Comparison of ENCODE assay signal across 8 mouse cellular contexts in genomic region chr15:89475611-89476474, GRCm38 (mm10). TPM values are rescaled to one million over a fixed set of nuclear protein-coding genes. Genes with fewer than 3 reads are reported as not detected.
A peak's percentile ranks its signal among the peaks of the same experiment; 100 is the strongest.
DNase-seq lines count a peak whose midpoint lies in the region; ATAC-seq and TF ChIP-seq lines count a peak whose summit lies in the region.

No protein-coding gene starts in this region.

- H3K27ac ChIP-seq in MEL (ENCODE audit: control insufficient read depth, low read depth, low read length): peak overlapping the region; percentile 91
- peak overlapping the region; percentile 86 for H3K27ac ChIP-seq in lung, postnatal 0 days (ENCODE audit: low read length)

- peak; percentile 93 for ATAC-seq in hematopoietic stem cell, adult 5-6 weeks (replicated peaks in 1 of 2; ENCODE audit: insufficient read depth in 1 of 2, low FRiP score in 2 of 2, low TSS enrichment in 1 of 2, low read depth in 1 of 2, poor library complexity in 2 of 2, severe bottlenecking in 2 of 2)
- ATAC-seq in lung, postnatal 0 days: peak; percentile 97

- no peak for TF ChIP-seq EP300 in MEL (IDR thresholded peaks at IDR 0.05; ENCODE audit: low read depth in 1 of 2, low read length in 2 of 2)
- TF ChIP-seq EP300 in lung, postnatal 0 days (IDR thresholded peaks at IDR 0.05): no peak

- TF ChIP-seq RAD21 in MEL (IDR thresholded peaks at IDR 0.05; ENCODE audit: low read depth, low read length): no peak

- peak overlapping the region; percentile 81 for H3K9ac ChIP-seq in MEL (ENCODE audit: control insufficient read depth, low read depth, low read length, poor library complexity, severe bottlenecking)
- H3K9ac ChIP-seq in lung, postnatal 0 days (replicated peaks; ENCODE audit: low read depth): peak overlapping the region; percentile 51

- TF ChIP-seq POLR2A in MEL (IDR thresholded peaks at IDR 0.05; ENCODE audit: control insufficient read depth in 1 of 2, insufficient read depth in 1 of 2, low read depth in 1 of 2, low read length in 2 of 2, poor library complexity in 1 of 2): peak; percentile 42 to 83; a peak in 3 of 4 replicates

- H3K4me2 ChIP-seq in lung, postnatal 0 days (replicated peaks; ENCODE audit: low read depth, low read length): peak overlapping the region; percentile 88

- H3K27me3 ChIP-seq in MEL (ENCODE audit: control insufficient read depth in 1 of 2, insufficient read depth in 2 of 2, low read length in 2 of 2): no peaks in the 10 kb centered on the region
- no peaks in the 10 kb centered on the region for H3K27me3 ChIP-seq in lung, postnatal 0 days (replicated peaks; ENCODE audit: insufficient read depth, low read length)

- no peaks in the 10 kb centered on the region for H3K9me3 ChIP-seq in MEL (replicated peaks; ENCODE audit: insufficient read depth, low read length)
- no peaks in the 10 kb centered on the region for H3K9me3 ChIP-seq in lung, postnatal 0 days (ENCODE audit: low read length)

- TF ChIP-seq CTCF in MEL (IDR thresholded peaks at IDR 0.05 in 2 of 3, conservative IDR thresholded peaks at IDR 0.05 in 1 of 3; ENCODE audit: control insufficient read depth in 1 of 3, insufficient read depth in 1 of 3, low read depth in 2 of 3, low read length in 3 of 3, poor library complexity in 1 of 3, severe bottlenecking in 1 of 3): no peak
- no peak for TF ChIP-seq CTCF in lung, postnatal 0 days (IDR thresholded peaks at IDR 0.05)

- WGBS in lung, postnatal 0 days: 10% methylated on average over 43 of the region's 44 CpGs

- H3K36me3 ChIP-seq in MEL (ENCODE audit: control insufficient read depth in 1 of 2, insufficient read depth in 2 of 2, low read length in 2 of 2): no peaks in the 10 kb centered on the region
- H3K36me3 ChIP-seq in lung, postnatal 0 days (ENCODE audit: insufficient read depth, low read length): no peaks in the 10 kb centered on the region

- peak overlapping the region; percentile 76 for H3K4me3 ChIP-seq in MEL (ENCODE audit: control insufficient read depth in 1 of 2, insufficient read depth in 1 of 2, low read depth in 2 of 2, low read length in 2 of 2)
- H3K4me3 ChIP-seq in lung, postnatal 0 days (ENCODE audit: low read depth, low read length): peak overlapping the region; percentile 50

- H3K79me2 ChIP-seq in MEL (ENCODE audit: control insufficient read depth, insufficient read depth, low read length, poor library complexity): no peaks in the 10 kb centered on the region; the same call in 1 of the 2 replicates

- peaks cover 0 to 9% of the 10 kb centered on the region in 2 experiments; a peak in 2 of 4 replicates for H3K4me1 ChIP-seq in MEL (ENCODE audit: control insufficient read depth in 1 of 2, insufficient read depth in 2 of 2, low read length in 2 of 2)
- H3K4me1 ChIP-seq in lung, postnatal 0 days (ENCODE audit: insufficient read depth, low read depth, low read length): peaks cover 8% of the 10 kb centered on the region; the same call in 1 of the 2 replicates

- peak; percentile 97 for DNase-seq in MEL (ENCODE audit: low read depth, low spot score)
- DNase-seq in cerebellum, adult 8-10 months: peak; percentile 94
- peak; percentile 78 for DNase-seq in forelimb bud, embryonic 11.5 days (ENCODE audit: low read depth, low spot score)
- peak; percentile 96 for DNase-seq in layer of hippocampus, adult 9-11 months
- peak; percentile 98 for DNase-seq in lung, postnatal 0 days (ENCODE audit: low spot score)
- peak; percentile 85 for DNase-seq in ovary, postnatal 14 days (ENCODE audit: low spot score)
- DNase-seq in thymus, postnatal 14 days: peak; percentile 94

TF ChIP-seq in MEL, 35 proteins besides CTCF, POLR2A, EP300 and RAD21 (continues in another document):
- no peak for TF ChIP-seq SMC3 (IDR thresholded peaks at IDR 0.05; ENCODE audit: low read depth, low read length)
- peak; percentile 65; the same call in 1 of the 2 replicates for TF ChIP-seq MAZ (IDR thresholded peaks at IDR 0.05; ENCODE audit: low read depth, low read length)
- no peak for TF ChIP-seq ZC3H11A (IDR thresholded peaks at IDR 0.05; ENCODE audit: low read depth, low read length)
- TF ChIP-seq UBTF (IDR thresholded peaks at IDR 0.05; ENCODE audit: borderline replicate concordance, insufficient read depth, low read depth, low read length): 0 out of 2 replicates have a peak, but pooled peaks have one; percentile 57
- peak; percentile 87 for TF ChIP-seq NELFE (IDR thresholded peaks at IDR 0.05; ENCODE audit: low read depth, low read length)
- TF ChIP-seq POLR2AphosphoS5 (IDR thresholded peaks at IDR 0.05; ENCODE audit: borderline replicate concordance, low read depth, low read length): no peak
- peak; percentile 89 for TF ChIP-seq MAX (IDR thresholded peaks at IDR 0.05; ENCODE audit: low read length)
- TF ChIP-seq MAFK (IDR thresholded peaks at IDR 0.05; ENCODE audit: borderline replicate concordance, low read depth, low read length): no peak
- TF ChIP-seq KAT2A (conservative IDR thresholded peaks at IDR 0.05; ENCODE audit: low read depth, low read length): no peak
- no peak for TF ChIP-seq E2F4 (IDR thresholded peaks at IDR 0.05; ENCODE audit: borderline replicate concordance, low read depth, low read length)
- no peak for TF ChIP-seq MYC (IDR thresholded peaks at IDR 0.05; ENCODE audit: low read depth, low read length)
- TF ChIP-seq USF1 (IDR thresholded peaks at IDR 0.05; ENCODE audit: low read depth, low read length): peak; percentile 98
- peak; percentile 71 for TF ChIP-seq MXI1 (IDR thresholded peaks at IDR 0.05; ENCODE audit: low read depth, low read length)
- TF ChIP-seq CHD2 (IDR thresholded peaks at IDR 0.05; ENCODE audit: low read length): no peak
- TF ChIP-seq ZNF384 (IDR thresholded peaks at IDR 0.05; ENCODE audit: low read depth, low read length): no peak
- TF ChIP-seq TAL1 (IDR thresholded peaks at IDR 0.05; ENCODE audit: low read length): no peak
- TF ChIP-seq MYB (IDR thresholded peaks at IDR 0.05; ENCODE audit: low read depth, low read length): no peak
- TF ChIP-seq POLR2AphosphoS2 (IDR thresholded peaks at IDR 0.05; ENCODE audit: low read length): peak; percentile 35; the same call in 1 of the 2 replicates
- TF ChIP-seq ZKSCAN1 (IDR thresholded peaks at IDR 0.05; ENCODE audit: low read depth, low read length): no peak
- TF ChIP-seq RCOR1 (IDR thresholded peaks at IDR 0.05; ENCODE audit: low read depth, low read length): 0 out of 2 replicates have a peak, but pooled peaks have one; percentile 27
- peak; percentile 63 for TF ChIP-seq ETS1 (IDR thresholded peaks at IDR 0.05; ENCODE audit: low read depth, low read length)
- TF ChIP-seq BHLHE40 (IDR thresholded peaks at IDR 0.05; ENCODE audit: borderline replicate concordance, low read depth, low read length): peak; percentile 98
- peak; percentile 35; the same call in 1 of the 2 replicates for TF ChIP-seq SIN3A (IDR thresholded peaks at IDR 0.05; ENCODE audit: low read length)
- peak; percentile 58; the same call in 1 of the 2 replicates for TF ChIP-seq NRF1 (IDR thresholded peaks at IDR 0.05; ENCODE audit: insufficient read depth, low read depth, low read length, poor library complexity, severe bottlenecking)
- peak; percentile 27; the same call in 1 of the 2 replicates for TF ChIP-seq TCF12 (IDR thresholded peaks at IDR 0.05; ENCODE audit: low read depth, low read length)
- peak; percentile 78; the same call in 1 of the 2 replicates for TF ChIP-seq ZMIZ1 (IDR thresholded peaks at IDR 0.05; ENCODE audit: low read depth, low read length)
- TF ChIP-seq JUND (IDR thresholded peaks at IDR 0.05; ENCODE audit: low read depth, low read length): no peak
- peak; percentile 67 for TF ChIP-seq GATA1 (IDR thresholded peaks at IDR 0.05; ENCODE audit: low read depth, low read length)
- no peak for TF ChIP-seq GABPA (IDR thresholded peaks at IDR 0.05; ENCODE audit: low read depth, low read length)
- TF ChIP-seq MEF2A (IDR thresholded peaks at IDR 0.05; ENCODE audit: extremely low read depth, insufficient replicate concordance, low read depth, low read length, poor library complexity, severe bottlenecking): no peak
- peak; percentile 77 to 90 for TF ChIP-seq USF2 (IDR thresholded peaks at IDR 0.05; ENCODE audit: borderline replicate concordance in 1 of 2, insufficient read depth in 1 of 2, low read depth in 1 of 2, low read length in 2 of 2)

RNA-seq across cellular contexts. Expression of gene Arsa, which starts 1.4 kb away (rescaled TPM):
- total RNA-seq in MEL (2012; rRNA removed): 8.4 and 9.1 TPM in 2 replicates
- polyA plus RNA-seq in MEL (2012; ENCODE audit: insufficient read depth in 1 of 2, insufficient read length in 2 of 2, low read depth in 1 of 2, low replicate concordance in 2 of 2, missing spikeins in 1 of 2): 10 to 100 TPM in 1 of 2 experiments, not detected in 1; 28.1 TPM
- total RNA-seq in hematopoietic stem cell, adult 5-6 weeks (2017): 7.1 and 11.3 TPM in 2 replicates
- polyA plus RNA-seq in lung, postnatal 0 days (2015; fragmentation: Nextera tagmentation; extraction: Ambion mirVana): 22.4 and 23.3 TPM in 2 replicates

RNA-seq across cellular contexts. Expression of gene Mapk8ip2, which starts 22.1 kb away (rescaled TPM):
- 0.04 TPM in 1 of 2 replicates, not detected in the other for total RNA-seq in MEL (2012; rRNA removed)
- polyA plus RNA-seq in MEL (2012; ENCODE audit: insufficient read depth in 1 of 2, insufficient read length in 2 of 2, low read depth in 1 of 2, low replicate concordance in 2 of 2, missing spikeins in 1 of 2): under 1 TPM in 1 of 2 experiments, not detected in 1; 0.01 TPM
- total RNA-seq in hematopoietic stem cell, adult 5-6 weeks (2017): not detected in 2 replicates
- 0.06 and 0.14 TPM in 2 replicates for polyA plus RNA-seq in lung, postnatal 0 days (2015; fragmentation: Nextera tagmentation; extraction: Ambion mirVana)

RNA-seq across cellular contexts. Expression of gene Shank3, which starts 23.6 kb away (rescaled TPM):
- 7.8 and 14.2 TPM in 2 replicates for total RNA-seq in MEL (2012; rRNA removed)
- 10 to 100 TPM in 1 of 2 experiments, not detected in 1; 20.3 TPM for polyA plus RNA-seq in MEL (2012; ENCODE audit: insufficient read depth in 1 of 2, insufficient read length in 2 of 2, low read depth in 1 of 2, low replicate concordance in 2 of 2, missing spikeins in 1 of 2)
- 4.5 and 12.2 TPM in 2 replicates for total RNA-seq in hematopoietic stem cell, adult 5-6 weeks (2017)
- polyA plus RNA-seq in lung, postnatal 0 days (2015; fragmentation: Nextera tagmentation; extraction: Ambion mirVana): 1.8 and 2.2 TPM in 2 replicates

RNA-seq across cellular contexts. Expression of gene Chkb, which starts 46.1 kb away (rescaled TPM):
- 19.3 and 19.5 TPM in 2 replicates for total RNA-seq in MEL (2012; rRNA removed)
- polyA plus RNA-seq in MEL (2012; ENCODE audit: insufficient read depth in 1 of 2, insufficient read length in 2 of 2, low read depth in 1 of 2, low replicate concordance in 2 of 2, missing spikeins in 1 of 2): 10 to 100 TPM in 1 of 2 experiments, not detected in 1; 51.3 TPM
- 29.7 and 32.6 TPM in 2 replicates for total RNA-seq in hematopoietic stem cell, adult 5-6 weeks (2017)
- 64.9 and 71.2 TPM in 2 replicates for polyA plus RNA-seq in lung, postnatal 0 days (2015; fragmentation: Nextera tagmentation; extraction: Ambion mirVana)

RNA-seq across cellular contexts. Expression of gene Gm44502, which starts 46.3 kb away (rescaled TPM):
- not detected in 2 replicates for total RNA-seq in MEL (2012; rRNA removed)
- not detected for polyA plus RNA-seq in MEL (2012; ENCODE audit: insufficient read depth in 1 of 2, insufficient read length in 2 of 2, low read depth in 1 of 2, low replicate concordance in 2 of 2, missing spikeins in 1 of 2)
- not detected in 2 replicates for total RNA-seq in hematopoietic stem cell, adult 5-6 weeks (2017)
- polyA plus RNA-seq in lung, postnatal 0 days (2015; fragmentation: Nextera tagmentation; extraction: Ambion mirVana): not detected in 2 replicates

Comparison
In these comparisons a context has a peak if more than half of its experiments do, and no peak if none do; other contexts are left out.
1. Peak in every context shown above with its lines: DNase-seq, ATAC-seq, H3K4me3 ChIP-seq and H3K27ac ChIP-seq.